Mouse (Mus musculus): ENCODE data around the gene 9930111J21Rik2. TPM values are rescaled to one million over a fixed set of nuclear protein-coding genes. Genes with fewer than 3 reads are reported as not detected.
"Not testable (repeated sequence)": the region's sequence is repeated elsewhere in the genome, so short reads cannot be mapped to it uniquely, and the experiment has no call there.

The 9930111J21Rik2 gene
- 0.30 and 0.51 TPM in 2 replicates for polyA plus RNA-seq (2016; fragmentation: Nextera tagmentation; extraction: Ambion mirVana)

DNA sequence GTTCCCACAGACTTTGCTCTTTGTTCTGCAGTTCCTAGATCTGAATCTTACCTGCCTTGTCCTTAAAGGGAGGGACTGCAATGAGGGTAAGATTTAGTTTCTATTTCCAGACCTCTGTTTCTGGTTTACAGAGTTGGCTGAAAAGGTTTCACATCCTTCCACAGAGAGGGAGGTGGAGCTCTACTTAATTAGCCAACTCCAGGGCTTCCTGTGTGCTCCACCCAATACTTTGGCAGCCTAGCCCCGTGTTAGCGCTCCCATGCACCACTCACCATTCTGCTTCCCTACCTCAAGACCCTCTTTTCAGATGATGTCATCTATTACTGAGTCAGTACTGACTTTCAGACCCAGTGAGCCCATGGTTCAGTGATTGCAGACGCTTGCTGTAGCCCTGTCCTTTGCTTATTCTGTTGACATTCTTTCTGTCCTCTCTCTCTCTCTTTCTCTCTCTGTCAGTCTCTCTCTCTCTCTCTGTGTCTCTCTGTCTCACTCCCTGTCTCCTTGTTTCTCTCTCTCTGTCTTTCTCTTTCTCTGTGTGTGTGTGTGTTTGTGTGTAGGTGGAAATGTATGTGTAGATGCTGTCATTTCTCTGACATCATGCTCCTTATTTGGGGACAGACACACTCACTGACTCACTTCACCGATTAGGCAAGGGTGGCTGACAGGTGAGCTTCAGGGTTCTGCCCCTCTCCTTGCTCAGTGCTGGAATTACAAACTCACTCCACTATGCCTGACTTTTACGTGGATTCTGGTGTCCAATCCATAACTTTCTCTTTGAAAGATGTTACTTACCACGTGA lies at the start of gene 9930111J21Rik2:
Gene 9930111J21Rik2, minus strand, starts transcription at position 150 of the 799 bp plus-strand sequence.
- not testable (repeated sequence) for H3K27me3 ChIP-seq; H3K9ac ChIP-seq (replicated peaks); ATAC-seq (ENCODE audit: low FRiP score, low read depth); H3K4me2 ChIP-seq (replicated peaks); H3K27ac ChIP-seq (replicated peaks); H3K36me3 ChIP-seq; H3K4me3 ChIP-seq; H3K9me3 ChIP-seq; H3K4me1 ChIP-seq
- 100% methylated on average over 1 of the region's 6 CpGs for WGBS

DNA sequence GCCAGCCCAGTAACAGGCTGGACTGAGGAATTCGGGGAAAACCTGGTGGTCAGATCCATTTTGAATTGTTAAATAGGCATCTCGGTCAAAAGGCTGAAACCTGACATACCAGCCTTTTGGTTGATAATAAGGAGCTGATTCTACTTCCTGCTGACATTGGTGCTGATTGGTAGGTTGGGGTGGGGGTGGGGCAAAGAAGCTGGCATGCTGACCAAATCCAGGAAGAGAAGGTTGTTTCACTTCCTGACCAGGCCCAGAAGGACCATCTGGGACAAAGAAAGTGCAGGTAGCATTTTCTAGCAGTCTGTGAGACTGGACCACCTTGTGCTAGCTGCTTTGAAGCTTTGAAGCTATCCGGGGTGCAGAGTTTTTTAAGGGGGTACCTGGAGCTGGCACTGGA lies 49.4 kb upstream of the 9930111J21Rik2 start:
- ATAC-seq (ENCODE audit: low FRiP score, low read depth): no peak
- Histone ChIP-seq H3K4me3 (no peak overlapping the region), H3K9me3 (no peaks in the 10 kb centered on the region), H3K27ac (replicated peaks) (no peak overlapping the region), H3K4me2 (replicated peaks) (no peak overlapping the region), H3K9ac (replicated peaks) (no peak overlapping the region), H3K4me1 (peaks cover 2% of the 10 kb centered on the region; the same call in 1 of the 2 replicates), H3K27me3 (no peaks in the 10 kb centered on the region), H3K36me3 (no peaks in the 10 kb centered on the region)
- 85% methylated on average over 3 of the region's 3 CpGs for WGBS

DNA sequence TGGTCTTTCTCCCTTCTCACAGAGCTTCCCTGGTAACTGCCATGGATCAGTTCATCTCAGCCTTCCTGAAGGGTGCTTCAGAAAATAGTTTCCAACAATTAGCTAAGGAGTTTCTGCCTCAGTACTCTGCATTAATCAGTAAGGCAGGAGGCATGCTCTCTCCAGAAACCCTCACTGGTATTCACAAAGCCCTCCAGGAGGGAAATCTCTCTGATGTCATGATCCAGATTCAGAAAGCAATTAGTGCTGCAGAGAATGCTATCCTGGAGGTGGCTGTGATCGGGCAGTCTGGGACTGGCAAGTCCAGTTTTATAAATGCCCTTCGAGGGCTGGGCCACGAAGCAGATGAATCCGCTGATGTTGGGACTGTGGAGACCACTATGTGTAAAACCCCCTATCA lies 44.3 kb upstream of the 9930111J21Rik2 start:
- Histone ChIP-seq H3K9ac (replicated peaks) (no peak overlapping the region), H3K27me3 (no peaks in the 10 kb centered on the region), H3K4me2 (replicated peaks) (no peak overlapping the region), H3K4me1 (no peaks in the 10 kb centered on the region; the same call in 1 of the 2 replicates), H3K9me3 (no peaks in the 10 kb centered on the region), H3K27ac (replicated peaks) (no peak overlapping the region), H3K36me3 (no peaks in the 10 kb centered on the region), H3K4me3 (no peak overlapping the region)
- ATAC-seq (ENCODE audit: low FRiP score, low read depth): no peak
- WGBS: 90% methylated on average over 4 of the region's 4 CpGs

DNA sequence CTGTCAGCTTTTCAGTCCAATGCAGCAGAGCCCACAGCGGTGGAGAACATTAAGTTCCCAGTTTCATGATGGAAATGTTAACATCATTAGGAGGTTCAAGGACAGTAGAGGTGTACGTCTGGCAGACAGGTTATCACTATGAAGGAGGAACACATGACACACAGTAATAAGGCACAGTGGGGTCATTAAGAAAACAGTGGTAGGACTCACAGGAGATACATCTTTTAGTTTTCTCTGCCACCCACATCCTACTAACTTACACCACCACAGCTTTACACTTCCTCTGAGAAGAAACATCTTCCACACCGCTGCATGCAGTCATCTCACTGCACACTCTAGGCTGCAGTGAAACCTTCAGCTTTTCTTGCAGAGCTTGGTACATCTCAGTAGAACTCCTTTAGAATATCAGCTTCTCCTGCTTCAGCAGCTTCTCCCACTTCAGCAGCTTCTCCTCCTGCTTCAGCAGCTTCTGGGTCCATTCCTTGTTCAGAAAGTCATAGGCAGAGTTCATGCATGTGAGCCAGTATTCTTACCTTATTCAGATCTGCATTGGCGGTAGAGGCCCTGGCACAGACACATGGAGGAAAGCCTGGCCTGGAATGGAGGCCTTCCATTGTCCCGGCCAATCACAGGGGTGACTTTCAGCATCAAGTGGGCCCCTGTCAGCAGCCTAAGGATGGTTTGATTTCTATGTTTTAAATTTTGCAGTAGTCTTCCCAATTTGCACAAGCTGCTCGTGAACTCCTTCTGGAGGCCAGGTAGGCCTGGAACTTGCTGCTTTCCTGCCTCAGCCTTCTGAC lies 43.0 kb upstream of the 9930111J21Rik2 start:
- Histone ChIP-seq H3K4me1 (no peaks in the 10 kb centered on the region; the same call in 1 of the 2 replicates), H3K4me2 (replicated peaks) (no peak overlapping the region), H3K27ac (replicated peaks) (no peak overlapping the region), H3K9me3 (no peaks in the 10 kb centered on the region), H3K4me3 (no peak overlapping the region), H3K36me3 (no peaks in the 10 kb centered on the region), H3K27me3 (no peaks in the 10 kb centered on the region), H3K9ac (replicated peaks) (no peak overlapping the region)
- no peak for ATAC-seq (ENCODE audit: low FRiP score, low read depth)
- 95% methylated on average over 6 of the region's 6 CpGs for WGBS

DNA sequence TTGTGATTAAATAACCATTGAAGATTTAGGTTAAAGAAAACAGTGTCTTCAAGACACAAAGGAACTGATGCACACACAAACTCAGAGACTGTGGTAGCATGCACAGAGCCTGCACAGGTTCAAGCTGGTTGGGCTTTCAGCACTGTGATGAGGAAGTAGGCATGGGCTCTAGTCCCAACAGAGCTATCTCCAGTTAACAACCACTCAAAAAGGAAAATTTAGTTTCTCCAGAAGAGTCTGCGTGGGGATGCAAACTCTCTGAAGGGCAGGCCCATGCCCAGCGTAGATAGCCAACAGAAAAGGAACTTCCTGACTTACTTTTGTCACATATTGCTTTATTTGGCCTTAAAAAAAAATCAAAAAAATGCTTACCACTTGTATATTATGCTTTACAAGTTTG lies 41.7 kb upstream of the 9930111J21Rik2 start:
- H3K9ac ChIP-seq (replicated peaks): no peak overlapping the region
- H3K4me3 ChIP-seq: no peak overlapping the region
- H3K27ac ChIP-seq (replicated peaks): no peak overlapping the region
- H3K36me3 ChIP-seq: no peaks in the 10 kb centered on the region
- no peaks in the 10 kb centered on the region for H3K27me3 ChIP-seq
- peaks cover 4% of the 10 kb centered on the region; the same call in 1 of the 2 replicates for H3K4me1 ChIP-seq
- H3K9me3 ChIP-seq: no peaks in the 10 kb centered on the region
- 93% methylated on average over 2 of the region's 2 CpGs for WGBS
- no peak overlapping the region for H3K4me2 ChIP-seq (replicated peaks)
- ATAC-seq (ENCODE audit: low FRiP score, low read depth): no peak

DNA sequence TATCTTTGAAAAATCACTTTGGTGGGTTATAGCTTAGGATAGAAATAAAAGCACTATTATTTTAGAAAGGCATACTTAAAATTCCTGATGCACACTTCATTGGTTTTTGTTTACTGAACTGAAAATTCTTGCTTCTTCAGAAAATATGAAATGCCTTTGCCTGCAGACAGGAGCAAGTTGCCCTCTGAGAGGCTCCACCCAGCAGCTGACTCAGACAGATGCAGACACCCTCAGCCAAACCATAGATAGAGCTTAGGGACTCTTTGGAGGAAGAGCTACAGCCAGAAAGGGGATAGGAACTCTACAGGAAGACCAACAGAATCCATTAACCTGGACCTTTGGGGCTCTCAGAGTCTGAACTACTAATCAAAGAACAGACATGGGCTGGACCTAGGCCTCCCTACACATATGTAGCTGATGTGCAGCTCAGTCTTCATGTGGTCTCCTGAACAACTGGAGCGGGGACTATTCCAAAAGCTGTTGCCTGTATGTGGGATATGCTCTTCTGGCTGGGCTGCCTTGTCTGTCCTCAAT lies 41.1 kb upstream of the 9930111J21Rik2 start:
- ATAC-seq (ENCODE audit: low FRiP score, low read depth): no peak
- Histone ChIP-seq H3K27me3 (no peaks in the 10 kb centered on the region), H3K9ac (replicated peaks) (no peak overlapping the region), H3K36me3 (no peaks in the 10 kb centered on the region), H3K4me1 (peaks cover 4% of the 10 kb centered on the region; the same call in 1 of the 2 replicates), H3K27ac (replicated peaks) (no peak overlapping the region), H3K4me2 (replicated peaks) (no peak overlapping the region), H3K4me3 (no peak overlapping the region), H3K9me3 (no peaks in the 10 kb centered on the region)
- WGBS: 94% methylated on average over 1 of the region's 1 CpGs

DNA sequence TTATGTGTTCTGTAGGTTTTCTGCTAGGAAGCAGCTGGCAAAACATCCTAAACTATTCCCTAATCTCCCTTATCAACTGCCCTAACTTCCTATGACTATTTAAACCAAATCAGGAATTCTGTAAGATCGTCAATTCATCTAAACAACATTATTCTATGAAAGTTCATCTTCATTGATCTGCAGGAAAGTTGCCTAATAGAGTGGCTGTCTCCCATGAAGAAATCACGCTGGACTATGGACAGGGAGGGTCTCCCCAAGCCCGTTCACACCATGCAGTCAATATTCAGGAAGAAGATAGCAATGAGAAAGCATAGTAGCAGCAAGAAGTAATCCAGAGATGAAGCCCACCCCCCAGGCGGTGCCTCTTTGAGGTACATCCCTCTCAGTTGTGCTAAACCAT lies 40.1 kb upstream of the 9930111J21Rik2 start:
- no peak overlapping the region for H3K9ac ChIP-seq (replicated peaks)
- WGBS: 89% methylated on average over 4 of the region's 4 CpGs
- H3K4me1 ChIP-seq: peaks cover 4% of the 10 kb centered on the region; the same call in 1 of the 2 replicates
- ATAC-seq (ENCODE audit: low FRiP score, low read depth): no peak
- H3K4me3 ChIP-seq: no peak overlapping the region
- H3K27ac ChIP-seq (replicated peaks): no peak overlapping the region
- H3K4me2 ChIP-seq (replicated peaks): no peak overlapping the region
- no peaks in the 10 kb centered on the region for H3K9me3 ChIP-seq
- H3K27me3 ChIP-seq: no peaks in the 10 kb centered on the region
- no peaks in the 10 kb centered on the region for H3K36me3 ChIP-seq

DNA sequence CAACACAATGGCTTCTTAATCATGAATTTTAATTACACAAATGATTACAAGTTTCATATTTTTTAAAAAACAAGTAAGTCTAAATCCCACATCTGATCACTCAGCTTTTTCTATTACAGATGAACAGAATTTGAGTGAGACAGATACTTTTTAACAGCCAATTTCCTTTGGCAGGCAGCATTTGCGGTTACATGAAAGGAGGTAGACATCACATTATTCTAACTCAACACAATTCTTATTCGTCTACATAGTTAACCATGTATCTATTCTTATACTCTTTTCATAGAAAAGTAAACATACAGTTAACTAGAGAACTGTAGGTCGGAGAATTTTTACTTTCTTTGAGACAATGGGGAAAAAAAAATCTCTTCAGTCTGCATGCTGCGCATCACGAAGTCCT lies 39.5 kb upstream of the 9930111J21Rik2 start:
- H3K36me3 ChIP-seq: no peaks in the 10 kb centered on the region
- no peak overlapping the region for H3K4me2 ChIP-seq (replicated peaks)
- no peaks in the 10 kb centered on the region for H3K27me3 ChIP-seq
- H3K4me1 ChIP-seq: peaks cover 4% of the 10 kb centered on the region; the same call in 1 of the 2 replicates
- WGBS: 91% methylated on average over 5 of the region's 5 CpGs
- H3K4me3 ChIP-seq: no peak overlapping the region
- H3K9ac ChIP-seq (replicated peaks): no peak overlapping the region
- no peak for ATAC-seq (ENCODE audit: low FRiP score, low read depth)
- no peaks in the 10 kb centered on the region for H3K9me3 ChIP-seq
- H3K27ac ChIP-seq (replicated peaks): no peak overlapping the region

DNA sequence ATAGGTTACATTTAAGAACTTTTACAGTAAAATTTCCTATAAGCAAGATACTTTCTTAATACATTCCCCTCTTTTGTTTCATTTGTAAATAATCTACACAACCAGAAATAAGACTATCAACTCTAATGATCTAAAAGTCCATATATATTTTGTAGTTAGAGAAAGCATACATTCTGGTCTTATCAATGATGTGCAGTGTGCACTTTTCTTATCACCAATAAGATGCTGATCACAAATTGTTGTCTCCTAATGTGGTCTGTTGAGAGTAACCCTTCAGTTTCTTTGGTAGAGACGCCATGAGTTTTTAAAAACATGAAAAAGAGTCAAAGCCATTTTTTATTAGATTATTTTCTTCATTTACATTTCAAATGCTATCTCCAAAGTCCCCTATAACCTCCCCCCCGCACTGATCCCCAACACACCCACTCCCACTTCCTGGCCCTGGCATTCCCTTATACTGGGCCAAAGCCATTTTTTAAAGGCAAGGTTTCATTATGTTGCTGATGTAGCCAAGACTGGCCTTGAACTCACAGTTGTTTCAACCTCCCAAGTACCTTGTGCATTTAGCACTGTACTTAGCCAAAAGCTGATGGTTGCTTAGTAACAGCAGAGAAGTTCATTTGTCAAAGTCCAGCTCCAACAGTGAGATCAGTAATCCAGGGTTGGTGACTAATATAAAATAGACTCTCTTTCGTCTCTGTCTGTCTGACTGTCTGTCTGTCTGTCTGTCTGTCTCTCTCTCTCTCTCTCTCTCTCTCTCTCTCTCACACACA lies 38.9 kb upstream of the 9930111J21Rik2 start:
- WGBS: 86% methylated on average over 3 of the region's 3 CpGs

DNA sequence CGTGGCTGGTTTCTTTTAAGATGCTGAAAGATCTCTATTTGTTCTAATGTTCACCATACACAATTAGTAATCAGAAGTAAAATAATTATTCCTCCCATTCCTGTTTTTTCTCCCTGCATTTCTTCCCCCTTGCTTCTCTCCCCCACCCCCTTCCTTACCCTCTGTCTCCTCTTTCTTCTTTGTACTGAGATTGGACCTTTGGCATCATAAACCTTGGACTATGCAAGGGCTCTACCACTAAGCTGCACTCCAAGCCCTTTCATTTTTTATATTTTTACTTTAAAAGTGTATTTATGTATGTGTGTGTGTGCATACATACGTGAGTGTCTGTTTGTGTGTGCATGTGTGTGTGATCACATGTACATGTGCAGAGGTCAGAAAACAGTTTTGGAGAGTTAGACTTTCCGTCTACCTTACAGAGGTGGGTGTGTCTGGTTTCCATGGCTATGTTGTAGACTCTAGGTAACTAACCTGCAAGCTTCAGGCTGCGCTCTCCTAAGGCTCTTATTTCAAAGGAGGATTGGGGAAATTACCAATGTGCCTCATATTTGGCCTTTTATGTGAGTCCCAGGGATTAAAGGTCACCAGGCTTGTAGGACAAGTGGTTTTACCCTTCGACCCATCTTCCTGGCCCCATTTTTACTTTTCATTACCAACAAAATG lies 38.1 kb upstream of the 9930111J21Rik2 start:
- H3K27me3 ChIP-seq: no peaks in the 10 kb centered on the region
- H3K4me2 ChIP-seq (replicated peaks): no peak overlapping the region
- H3K9me3 ChIP-seq: no peaks in the 10 kb centered on the region
- 0 out of 2 replicates have a peak, but pooled peaks cover 4% of the 10 kb centered on the region for H3K4me1 ChIP-seq
- H3K27ac ChIP-seq (replicated peaks): no peak overlapping the region
- H3K36me3 ChIP-seq: no peaks in the 10 kb centered on the region
- H3K9ac ChIP-seq (replicated peaks): no peak overlapping the region
- H3K4me3 ChIP-seq: no peak overlapping the region
- 89% methylated on average over 5 of the region's 5 CpGs for WGBS
- no peak for ATAC-seq (ENCODE audit: low FRiP score, low read depth)

More for the DNA sequence above, 38.9 kb upstream of the 9930111J21Rik2 start:
- Histone ChIP-seq H3K4me2 (replicated peaks) (no peak overlapping the region), H3K4me3 (no peak overlapping the region), H3K4me1 (peaks cover 4% of the 10 kb centered on the region; the same call in 1 of the 2 replicates), H3K9me3 (no peaks in the 10 kb centered on the region), H3K27ac (replicated peaks) (no peak overlapping the region), H3K9ac (replicated peaks) (no peak overlapping the region), H3K27me3 (no peaks in the 10 kb centered on the region), H3K36me3 (no peaks in the 10 kb centered on the region)
- no peak for ATAC-seq (ENCODE audit: low FRiP score, low read depth)
